Mouse (Mus musculus): ENCODE measurements at regions not wholly inside any gene's neighbourhood (a gene's known extent, or its start where the extent isn't known, plus 50 kb on each side); places are given as distances from the start of the nearest gene placed in this dataset.

DNA sequence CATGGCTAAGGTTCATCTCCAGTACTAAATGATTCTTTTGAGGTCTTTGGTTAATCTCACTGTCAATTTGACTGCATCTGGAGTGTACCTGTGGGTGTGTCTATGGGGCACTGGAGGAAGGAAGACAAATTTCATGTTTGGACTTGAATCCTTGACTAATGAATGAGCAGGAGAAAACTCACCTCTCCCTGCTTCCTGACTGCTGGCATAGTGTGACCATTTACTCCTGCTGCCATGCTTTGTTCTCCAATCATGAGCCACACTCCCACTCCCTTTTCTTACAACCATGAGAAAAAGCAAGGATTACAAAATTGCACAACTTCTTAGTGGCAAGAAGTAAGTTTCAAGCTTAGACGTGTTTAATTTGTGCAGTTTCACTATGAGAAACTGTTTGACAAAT, 132.5 kb upstream of the Tmtc4 start:
- Histone ChIP-seq H3K9me3 (ENCODE audit: control insufficient read depth, low read length) (no peaks in the 10 kb centered on the region), H3K4me1 (ENCODE audit: control insufficient read depth, insufficient read depth, low read length) (no peaks in the 10 kb centered on the region), H3K36me3 (ENCODE audit: control insufficient read depth, insufficient read depth, low read length) (no peaks in the 10 kb centered on the region), H3K4me2 (ENCODE audit: low read length) (no peak overlapping the region), H3K4me3 (replicated peaks; ENCODE audit: low read depth, low read length) (no peak overlapping the region), H3K27ac (replicated peaks; ENCODE audit: low read depth, low read length) (no peak overlapping the region), H3K9ac (replicated peaks; ENCODE audit: low read length) (no peak overlapping the region), H3K27me3 (ENCODE audit: control insufficient read depth, insufficient read depth, low read length) (no peaks in the 10 kb centered on the region)
- ATAC-seq (ENCODE audit: low FRiP score, low TSS enrichment) = no peak
- no peak for DNase-seq
- WGBS = 77% methylated on average over 1 of the region's 1 CpGs

- Histone ChIP-seq H3K4me2 (ENCODE audit: low read length) (no peak overlapping the region), H3K9ac (replicated peaks; ENCODE audit: low read length) (no peak overlapping the region), H3K27ac (replicated peaks; ENCODE audit: low read depth, low read length) (no peak overlapping the region), H3K27me3 (ENCODE audit: control insufficient read depth, insufficient read depth, low read length) (no peaks in the 10 kb centered on the region), H3K36me3 (ENCODE audit: control insufficient read depth, insufficient read depth, low read length) (no peaks in the 10 kb centered on the region), H3K4me1 (ENCODE audit: control insufficient read depth, insufficient read depth, low read length) (no peaks in the 10 kb centered on the region), H3K9me3 (ENCODE audit: control insufficient read depth, low read length) (no peaks in the 10 kb centered on the region), H3K4me3 (replicated peaks; ENCODE audit: low read depth, low read length) (no peak overlapping the region)
- DNase-seq (peak; percentile 7), ATAC-seq (ENCODE audit: low FRiP score, low TSS enrichment) (no peak)
- 82% methylated on average over 2 of the region's 2 CpGs for WGBS
These were observed 126.7 kb upstream of the Tmtc4 start for GRCm38 (mm10) chr14:123110533-123110932.

DNA sequence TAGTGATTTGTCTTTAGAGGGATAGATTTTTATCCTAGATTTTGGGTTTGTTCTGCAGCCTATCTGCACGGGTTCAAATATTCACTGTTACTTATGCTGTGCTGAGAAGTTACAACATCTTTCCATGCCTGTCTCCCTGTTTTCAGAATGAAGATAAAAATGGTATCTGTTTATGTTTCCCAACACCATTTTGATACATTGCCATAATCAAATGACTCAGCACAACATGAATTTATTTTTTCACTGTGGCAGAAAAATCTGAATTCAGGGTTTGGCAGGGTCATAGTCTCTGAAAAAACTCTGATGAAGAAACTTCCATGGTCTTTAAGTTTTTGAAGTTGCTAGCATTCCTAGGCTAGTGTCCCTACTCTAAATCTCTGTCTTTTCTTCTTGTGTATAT, 116.5 kb upstream of the Tmtc4 start:
- Histone ChIP-seq H3K4me1 (ENCODE audit: control insufficient read depth, insufficient read depth, low read length) (no peaks in the 10 kb centered on the region), H3K9ac (replicated peaks; ENCODE audit: low read length) (no peak overlapping the region), H3K4me3 (replicated peaks; ENCODE audit: low read depth, low read length) (no peak overlapping the region), H3K4me2 (ENCODE audit: low read length) (no peak overlapping the region), H3K9me3 (ENCODE audit: control insufficient read depth, low read length) (no peaks in the 10 kb centered on the region), H3K27me3 (ENCODE audit: control insufficient read depth, insufficient read depth, low read length) (no peaks in the 10 kb centered on the region), H3K36me3 (ENCODE audit: control insufficient read depth, insufficient read depth, low read length) (no peaks in the 10 kb centered on the region), H3K27ac (replicated peaks; ENCODE audit: low read depth, low read length) (no peak overlapping the region)
- ATAC-seq (ENCODE audit: low FRiP score, low TSS enrichment) = no peak
- WGBS = 87% methylated on average over 1 of the region's 1 CpGs
- no peak for DNase-seq

DNA sequence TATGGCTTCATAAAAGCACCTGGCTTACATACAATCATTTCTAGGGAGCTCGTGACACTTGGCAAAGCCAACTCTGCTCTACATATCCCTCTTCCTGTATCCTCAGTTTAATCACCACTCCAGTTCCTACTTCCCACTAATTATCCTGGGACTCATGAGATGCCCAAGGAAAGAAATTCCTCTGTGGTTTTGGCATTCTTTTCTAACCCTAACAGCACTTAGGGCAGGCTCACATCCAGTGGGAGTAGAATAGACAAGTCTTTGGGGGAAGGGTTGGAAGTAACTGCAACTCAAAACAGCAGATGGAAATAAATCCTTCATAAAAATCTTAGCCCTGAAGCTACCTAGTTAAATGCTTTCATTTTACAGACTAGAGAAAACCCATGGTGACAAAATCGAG, 112.3 kb upstream of the Tmtc4 start:
- Histone ChIP-seq H3K9ac (replicated peaks; ENCODE audit: low read length) (no peak overlapping the region), H3K4me1 (ENCODE audit: control insufficient read depth, insufficient read depth, low read length) (no peaks in the 10 kb centered on the region), H3K36me3 (ENCODE audit: control insufficient read depth, insufficient read depth, low read length) (no peaks in the 10 kb centered on the region), H3K4me3 (replicated peaks; ENCODE audit: low read depth, low read length) (no peak overlapping the region), H3K27ac (replicated peaks; ENCODE audit: low read depth, low read length) (no peak overlapping the region), H3K27me3 (ENCODE audit: control insufficient read depth, insufficient read depth, low read length) (no peaks in the 10 kb centered on the region), H3K4me2 (ENCODE audit: low read length) (no peak overlapping the region), H3K9me3 (ENCODE audit: control insufficient read depth, low read length) (no peaks in the 10 kb centered on the region)
- 95% methylated on average over 2 of the region's 2 CpGs for WGBS
- DNase-seq = no peak
- ATAC-seq (ENCODE audit: low FRiP score, low TSS enrichment) = no peak

DNA sequence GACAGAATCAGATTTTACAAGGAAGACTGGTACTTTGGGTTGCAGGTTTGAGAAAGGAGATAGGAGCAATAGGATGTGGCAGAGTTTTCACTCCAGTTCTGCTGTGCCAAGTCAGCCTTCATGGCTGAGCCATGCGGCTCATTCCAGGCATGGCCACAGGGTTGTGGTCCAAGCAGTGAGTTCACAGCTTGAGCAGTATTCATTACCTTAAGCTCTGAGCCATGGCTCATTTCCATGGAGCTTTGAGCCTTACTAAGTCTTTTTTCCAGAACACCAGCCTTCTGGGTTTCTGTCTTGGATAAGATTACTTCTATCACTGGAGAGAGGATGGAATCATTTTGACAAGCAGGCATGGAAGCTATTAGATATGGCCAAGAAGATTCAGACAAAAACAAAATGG, 98.2 kb upstream of the Tmtc4 start:
- Histone ChIP-seq H3K36me3 (ENCODE audit: control insufficient read depth, insufficient read depth, low read length) (no peaks in the 10 kb centered on the region), H3K27me3 (ENCODE audit: control insufficient read depth, insufficient read depth, low read length) (no peaks in the 10 kb centered on the region), H3K27ac (replicated peaks; ENCODE audit: low read depth, low read length) (no peak overlapping the region), H3K4me2 (ENCODE audit: low read length) (no peak overlapping the region), H3K4me1 (ENCODE audit: control insufficient read depth, insufficient read depth, low read length) (no peaks in the 10 kb centered on the region), H3K9ac (replicated peaks; ENCODE audit: low read length) (no peak overlapping the region), H3K9me3 (ENCODE audit: control insufficient read depth, low read length) (no peaks in the 10 kb centered on the region), H3K4me3 (replicated peaks; ENCODE audit: low read depth, low read length) (no peak overlapping the region)
- WGBS = 79% methylated on average over 1 of the region's 1 CpGs
- DNase-seq (no peak), ATAC-seq (ENCODE audit: low FRiP score, low TSS enrichment) (no peak)

GRCm38 (mm10) chr14:123081016-123081714, 97.3 kb upstream of the Tmtc4 start:
- no peaks in the 10 kb centered on the region for H3K4me1 ChIP-seq (ENCODE audit: control insufficient read depth, insufficient read depth, low read length)
- ATAC-seq (ENCODE audit: low FRiP score, low TSS enrichment) (0 out of 2 replicates have a peak, but pooled peaks have one; percentile 8), DNase-seq (no peak)
- H3K9me3 ChIP-seq (ENCODE audit: control insufficient read depth, low read length) = no peaks in the 10 kb centered on the region
- H3K27me3 ChIP-seq (ENCODE audit: control insufficient read depth, insufficient read depth, low read length) = no peaks in the 10 kb centered on the region
- no peaks in the 10 kb centered on the region for H3K36me3 ChIP-seq (ENCODE audit: control insufficient read depth, insufficient read depth, low read length)
- H3K4me3 ChIP-seq (replicated peaks; ENCODE audit: low read depth, low read length) = no peak overlapping the region
- no peak overlapping the region for H3K27ac ChIP-seq (replicated peaks; ENCODE audit: low read depth, low read length)
- H3K4me2 ChIP-seq (ENCODE audit: low read length) = no peak overlapping the region
- H3K9ac ChIP-seq (replicated peaks; ENCODE audit: low read length) = no peak overlapping the region
- 43% methylated on average over 4 of the region's 4 CpGs for WGBS

DNA sequence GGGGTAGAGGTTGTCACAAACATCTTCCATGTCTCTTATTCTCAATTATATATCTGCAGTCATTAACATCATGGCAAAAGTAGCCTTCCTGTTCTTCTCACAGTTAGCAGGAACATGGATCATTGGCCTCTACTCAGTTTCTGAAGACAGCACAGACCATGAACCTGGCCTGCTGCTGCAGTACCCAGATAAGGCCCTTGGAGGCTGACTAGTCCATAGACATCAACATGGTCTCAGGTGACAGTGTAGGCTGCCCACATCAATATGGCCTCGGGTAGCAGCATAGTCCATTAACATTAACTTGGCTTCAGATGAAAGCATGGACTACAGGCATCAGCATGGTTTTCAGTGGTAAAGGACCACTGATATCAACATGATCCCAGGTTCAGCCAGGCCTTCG, 95.9 kb upstream of the Tmtc4 start:
- H3K4me2 ChIP-seq (ENCODE audit: low read length) = no peak overlapping the region
- no peak overlapping the region for H3K9ac ChIP-seq (replicated peaks; ENCODE audit: low read length)
- H3K36me3 ChIP-seq (ENCODE audit: control insufficient read depth, insufficient read depth, low read length) = no peaks in the 10 kb centered on the region
- H3K4me1 ChIP-seq (ENCODE audit: control insufficient read depth, insufficient read depth, low read length) = no peaks in the 10 kb centered on the region
- no peaks in the 10 kb centered on the region for H3K9me3 ChIP-seq (ENCODE audit: control insufficient read depth, low read length)
- H3K4me3 ChIP-seq (replicated peaks; ENCODE audit: low read depth, low read length) = no peak overlapping the region
- ATAC-seq (ENCODE audit: low FRiP score, low TSS enrichment) (no peak), DNase-seq (no peak)
- H3K27ac ChIP-seq (replicated peaks; ENCODE audit: low read depth, low read length) = no peak overlapping the region
- 80% methylated on average over 2 of the region's 2 CpGs for WGBS
- no peaks in the 10 kb centered on the region for H3K27me3 ChIP-seq (ENCODE audit: control insufficient read depth, insufficient read depth, low read length)

GRCm38 (mm10) chr14:123078804-123079203, 95.0 kb upstream of the Tmtc4 start:
- Histone ChIP-seq H3K9ac (replicated peaks; ENCODE audit: low read length) (no peak overlapping the region), H3K9me3 (ENCODE audit: control insufficient read depth, low read length) (no peaks in the 10 kb centered on the region), H3K36me3 (ENCODE audit: control insufficient read depth, insufficient read depth, low read length) (no peaks in the 10 kb centered on the region), H3K4me2 (ENCODE audit: low read length) (no peak overlapping the region), H3K27ac (replicated peaks; ENCODE audit: low read depth, low read length) (no peak overlapping the region), H3K4me1 (ENCODE audit: control insufficient read depth, insufficient read depth, low read length) (no peaks in the 10 kb centered on the region), H3K27me3 (ENCODE audit: control insufficient read depth, insufficient read depth, low read length) (no peaks in the 10 kb centered on the region), H3K4me3 (replicated peaks; ENCODE audit: low read depth, low read length) (no peak overlapping the region)
- DNase-seq (no peak), ATAC-seq (ENCODE audit: low FRiP score, low TSS enrichment) (no peak)
- 80% methylated on average over 3 of the region's 3 CpGs for WGBS

- Histone ChIP-seq H3K4me3 (replicated peaks; ENCODE audit: low read depth, low read length) (no peak overlapping the region), H3K4me2 (ENCODE audit: low read length) (no peak overlapping the region), H3K9ac (replicated peaks; ENCODE audit: low read length) (no peak overlapping the region), H3K4me1 (ENCODE audit: control insufficient read depth, insufficient read depth, low read length) (peaks cover 14% of the 10 kb centered on the region), H3K36me3 (ENCODE audit: control insufficient read depth, insufficient read depth, low read length) (no peaks in the 10 kb centered on the region), H3K27ac (replicated peaks; ENCODE audit: low read depth, low read length) (no peak overlapping the region), H3K9me3 (ENCODE audit: control insufficient read depth, low read length) (no peaks in the 10 kb centered on the region), H3K27me3 (ENCODE audit: control insufficient read depth, insufficient read depth, low read length) (no peaks in the 10 kb centered on the region)
- ATAC-seq (ENCODE audit: low FRiP score, low TSS enrichment) = no peak
- DNase-seq = no peak
- 94% methylated on average over 4 of the region's 4 CpGs for WGBS
These were observed 82.5 kb upstream of the Tmtc4 start for GRCm38 (mm10) chr14:123066344-123066743.
